Mouse (Mus musculus): ENCODE results near the gene Col24a1. TPM values are rescaled to one million over a fixed set of nuclear protein-coding genes. Genes with fewer than 3 reads are reported as not detected.

The Col24a1 gene
- polyA plus RNA-seq, 1 experiment from 2014 or later: 0.85 TPM

GRCm38 (mm10) chr3:145477074-145477473, 184.8 kb downstream of the Col24a1 start:
- H3K4me3 ChIP-seq: no peak overlapping the region
- H3K36me3 ChIP-seq: no peaks in the 10 kb centered on the region
- ATAC-seq (ENCODE audit: low FRiP score): no peak
- H3K4me2 ChIP-seq (replicated peaks): no peak overlapping the region
- no peaks in the 10 kb centered on the region for H3K27me3 ChIP-seq
- 83% methylated on average over 11 of the region's 11 CpGs for WGBS
- H3K4me1 ChIP-seq: no peaks in the 10 kb centered on the region
- no peaks in the 10 kb centered on the region for H3K9me3 ChIP-seq (replicated peaks)
- no peak overlapping the region for H3K9ac ChIP-seq
- no peak overlapping the region for H3K27ac ChIP-seq

- no peak overlapping the region for H3K9ac ChIP-seq
- H3K27me3 ChIP-seq: no peaks in the 10 kb centered on the region
- WGBS: 65% methylated on average over 5 of the region's 5 CpGs
- no peak overlapping the region for H3K4me3 ChIP-seq
- no peaks in the 10 kb centered on the region for H3K4me1 ChIP-seq
- H3K4me2 ChIP-seq (replicated peaks): no peak overlapping the region
- no peaks in the 10 kb centered on the region for H3K9me3 ChIP-seq (replicated peaks)
- no peak overlapping the region for H3K27ac ChIP-seq
- ATAC-seq (ENCODE audit: low FRiP score): no peak
- H3K36me3 ChIP-seq: no peaks in the 10 kb centered on the region
Observed at GRCm38 (mm10) chr3:145478446-145478845, 186.2 kb downstream of the Col24a1 start.

- Histone ChIP-seq H3K9ac (no peak overlapping the region), H3K4me1 (no peaks in the 10 kb centered on the region), H3K36me3 (no peaks in the 10 kb centered on the region), H3K9me3 (replicated peaks) (no peaks in the 10 kb centered on the region), H3K27me3 (no peaks in the 10 kb centered on the region), H3K4me2 (replicated peaks) (no peak overlapping the region), H3K4me3 (no peak overlapping the region), H3K27ac (no peak overlapping the region)
- WGBS: 90% methylated on average over 1 of the region's 1 CpGs
- ATAC-seq (ENCODE audit: low FRiP score): no peak
Observed at GRCm38 (mm10) chr3:145490279-145490678, 198.0 kb downstream of the Col24a1 start.

- no peaks in the 10 kb centered on the region; the same call in 1 of the 2 replicates for H3K9me3 ChIP-seq (replicated peaks)
- H3K36me3 ChIP-seq: no peaks in the 10 kb centered on the region
- no peak overlapping the region for H3K4me2 ChIP-seq (replicated peaks)
- no peak overlapping the region for H3K9ac ChIP-seq
- H3K4me3 ChIP-seq: no peak overlapping the region
- H3K27me3 ChIP-seq: no peaks in the 10 kb centered on the region
- 67% methylated on average over 3 of the region's 3 CpGs for WGBS
- no peak overlapping the region for H3K27ac ChIP-seq
- H3K4me1 ChIP-seq: no peaks in the 10 kb centered on the region
- no peak for ATAC-seq (ENCODE audit: low FRiP score)
Observed at GRCm38 (mm10) chr3:145491326-145491725, 199.1 kb downstream of the Col24a1 start.

GRCm38 (mm10) chr3:145498127-145498526, 205.9 kb downstream of the Col24a1 start:
- WGBS: 66% methylated on average over 3 of the region's 3 CpGs
- Histone ChIP-seq H3K4me3 (no peak overlapping the region), H3K36me3 (no peaks in the 10 kb centered on the region), H3K27me3 (no peaks in the 10 kb centered on the region), H3K4me2 (replicated peaks) (no peak overlapping the region), H3K27ac (no peak overlapping the region), H3K4me1 (no peaks in the 10 kb centered on the region), H3K9me3 (replicated peaks) (no peaks in the 10 kb centered on the region; the same call in 1 of the 2 replicates), H3K9ac (no peak overlapping the region)
- ATAC-seq (ENCODE audit: low FRiP score): no peak

GRCm38 (mm10) chr3:145498893-145499292, 206.6 kb downstream of the Col24a1 start:
- no peak overlapping the region for H3K27ac ChIP-seq
- no peak overlapping the region for H3K9ac ChIP-seq
- H3K4me2 ChIP-seq (replicated peaks): no peak overlapping the region
- H3K4me3 ChIP-seq: no peak overlapping the region
- no peaks in the 10 kb centered on the region; the same call in 1 of the 2 replicates for H3K9me3 ChIP-seq (replicated peaks)
- no peak for ATAC-seq (ENCODE audit: low FRiP score)
- no peaks in the 10 kb centered on the region for H3K4me1 ChIP-seq
- H3K36me3 ChIP-seq: no peaks in the 10 kb centered on the region
- WGBS: 88% methylated on average over 6 of the region's 6 CpGs
- H3K27me3 ChIP-seq: no peaks in the 10 kb centered on the region

- H3K27me3 ChIP-seq: no peaks in the 10 kb centered on the region
- no peak overlapping the region for H3K9ac ChIP-seq
- H3K4me3 ChIP-seq: no peak overlapping the region
- no peak overlapping the region for H3K4me2 ChIP-seq (replicated peaks)
- no peaks in the 10 kb centered on the region for H3K36me3 ChIP-seq
- no peaks in the 10 kb centered on the region for H3K4me1 ChIP-seq
- 78% methylated on average over 2 of the region's 2 CpGs for WGBS
- ATAC-seq (ENCODE audit: low FRiP score): no peak
- no peaks in the 10 kb centered on the region for H3K9me3 ChIP-seq (replicated peaks)
- no peak overlapping the region for H3K27ac ChIP-seq
Observed at GRCm38 (mm10) chr3:145504830-145505229, 212.6 kb downstream of the Col24a1 start.

GRCm38 (mm10) chr3:145508550-145508949, 216.3 kb downstream of the Col24a1 start:
- H3K9ac ChIP-seq: no peak overlapping the region
- WGBS: 76% methylated on average over 7 of the region's 7 CpGs

GRCm38 (mm10) chr3:145514197-145514596, 221.9 kb downstream of the Col24a1 start:
- 81% methylated on average over 5 of the region's 5 CpGs for WGBS
- no peak overlapping the region for H3K4me2 ChIP-seq (replicated peaks)
- H3K36me3 ChIP-seq: no peaks in the 10 kb centered on the region
- H3K27me3 ChIP-seq: no peaks in the 10 kb centered on the region
- ATAC-seq (ENCODE audit: low FRiP score): no peak
- no peak overlapping the region for H3K27ac ChIP-seq
- H3K9ac ChIP-seq: no peak overlapping the region
- no peaks in the 10 kb centered on the region for H3K4me1 ChIP-seq
- H3K9me3 ChIP-seq (replicated peaks): no peaks in the 10 kb centered on the region
- no peak overlapping the region for H3K4me3 ChIP-seq

More at GRCm38 (mm10) chr3:145508550-145508949, 216.3 kb downstream of the Col24a1 start:
- ATAC-seq (ENCODE audit: low FRiP score): no peak
- H3K9me3 ChIP-seq (replicated peaks): no peaks in the 10 kb centered on the region
- H3K27ac ChIP-seq: no peak overlapping the region
- no peaks in the 10 kb centered on the region for H3K4me1 ChIP-seq
- H3K27me3 ChIP-seq: no peaks in the 10 kb centered on the region
- no peak overlapping the region for H3K4me3 ChIP-seq
- no peaks in the 10 kb centered on the region for H3K36me3 ChIP-seq
- no peak overlapping the region for H3K4me2 ChIP-seq (replicated peaks)

GRCm38 (mm10) chr3:145521528-145522080, 229.3 kb downstream of the Col24a1 start:
- Histone ChIP-seq H3K4me2 (replicated peaks) (no peak overlapping the region), H3K9me3 (replicated peaks) (no peaks in the 10 kb centered on the region), H3K27me3 (no peaks in the 10 kb centered on the region), H3K27ac (no peak overlapping the region), H3K9ac (no peak overlapping the region), H3K36me3 (no peaks in the 10 kb centered on the region), H3K4me1 (no peaks in the 10 kb centered on the region), H3K4me3 (no peak overlapping the region)
- ATAC-seq (ENCODE audit: low FRiP score): no peak
- WGBS: 60% methylated on average over 7 of the region's 7 CpGs

- no peak overlapping the region for H3K4me3 ChIP-seq
- H3K27ac ChIP-seq: no peak overlapping the region
- no peaks in the 10 kb centered on the region for H3K4me1 ChIP-seq
- no peaks in the 10 kb centered on the region for H3K9me3 ChIP-seq (replicated peaks)
- ATAC-seq (ENCODE audit: low FRiP score): no peak
- H3K36me3 ChIP-seq: no peaks in the 10 kb centered on the region
- H3K27me3 ChIP-seq: no peaks in the 10 kb centered on the region
- WGBS: 89% methylated on average over 2 of the region's 2 CpGs
- H3K9ac ChIP-seq: no peak overlapping the region
- H3K4me2 ChIP-seq (replicated peaks): no peak overlapping the region
Observed at GRCm38 (mm10) chr3:145522311-145522710, 230.0 kb downstream of the Col24a1 start.

GRCm38 (mm10) chr3:145525266-145525665, 233.0 kb downstream of the Col24a1 start:
- H3K27me3 ChIP-seq: no peaks in the 10 kb centered on the region
- WGBS: 79% methylated on average over 4 of the region's 4 CpGs

GRCm38 (mm10) chr3:145537870-145538269, 245.6 kb downstream of the Col24a1 start:
- Histone ChIP-seq H3K9ac (no peak overlapping the region), H3K36me3 (no peaks in the 10 kb centered on the region), H3K27me3 (no peaks in the 10 kb centered on the region), H3K4me2 (replicated peaks) (no peak overlapping the region), H3K4me3 (no peak overlapping the region), H3K4me1 (no peaks in the 10 kb centered on the region), H3K27ac (no peak overlapping the region), H3K9me3 (replicated peaks) (peaks cover 2% of the 10 kb centered on the region; the same call in 1 of the 2 replicates)
- ATAC-seq (ENCODE audit: low FRiP score): no peak
- 96% methylated on average over 1 of the region's 1 CpGs for WGBS

More at GRCm38 (mm10) chr3:145525266-145525665, 233.0 kb downstream of the Col24a1 start:
- no peaks in the 10 kb centered on the region for H3K9me3 ChIP-seq (replicated peaks)
- no peaks in the 10 kb centered on the region for H3K4me1 ChIP-seq
- no peak overlapping the region for H3K9ac ChIP-seq
- H3K27ac ChIP-seq: no peak overlapping the region
- no peaks in the 10 kb centered on the region for H3K36me3 ChIP-seq
- no peak overlapping the region for H3K4me3 ChIP-seq
- no peak overlapping the region for H3K4me2 ChIP-seq (replicated peaks)
- ATAC-seq (ENCODE audit: low FRiP score): no peak

All from hindbrain, embryonic 12.5 days (tissue).